Mouse (Mus musculus) neutrophil, adult 83 days (primary cell): ENCODE data around the gene Mreg. TPM values are rescaled to one million over a fixed set of nuclear protein-coding genes. Genes with fewer than 3 reads are reported as not detected.

Source experiments
- total RNA-seq, 2 experiments: library from RNA; stranded (reverse); gene quantifications; one replicate each; pipeline ENCODE4 v1.2.4; 2023

The Mreg gene
- total RNA-seq: 1 to 10 TPM; 4.1 to 6.9 TPM

DNA sequence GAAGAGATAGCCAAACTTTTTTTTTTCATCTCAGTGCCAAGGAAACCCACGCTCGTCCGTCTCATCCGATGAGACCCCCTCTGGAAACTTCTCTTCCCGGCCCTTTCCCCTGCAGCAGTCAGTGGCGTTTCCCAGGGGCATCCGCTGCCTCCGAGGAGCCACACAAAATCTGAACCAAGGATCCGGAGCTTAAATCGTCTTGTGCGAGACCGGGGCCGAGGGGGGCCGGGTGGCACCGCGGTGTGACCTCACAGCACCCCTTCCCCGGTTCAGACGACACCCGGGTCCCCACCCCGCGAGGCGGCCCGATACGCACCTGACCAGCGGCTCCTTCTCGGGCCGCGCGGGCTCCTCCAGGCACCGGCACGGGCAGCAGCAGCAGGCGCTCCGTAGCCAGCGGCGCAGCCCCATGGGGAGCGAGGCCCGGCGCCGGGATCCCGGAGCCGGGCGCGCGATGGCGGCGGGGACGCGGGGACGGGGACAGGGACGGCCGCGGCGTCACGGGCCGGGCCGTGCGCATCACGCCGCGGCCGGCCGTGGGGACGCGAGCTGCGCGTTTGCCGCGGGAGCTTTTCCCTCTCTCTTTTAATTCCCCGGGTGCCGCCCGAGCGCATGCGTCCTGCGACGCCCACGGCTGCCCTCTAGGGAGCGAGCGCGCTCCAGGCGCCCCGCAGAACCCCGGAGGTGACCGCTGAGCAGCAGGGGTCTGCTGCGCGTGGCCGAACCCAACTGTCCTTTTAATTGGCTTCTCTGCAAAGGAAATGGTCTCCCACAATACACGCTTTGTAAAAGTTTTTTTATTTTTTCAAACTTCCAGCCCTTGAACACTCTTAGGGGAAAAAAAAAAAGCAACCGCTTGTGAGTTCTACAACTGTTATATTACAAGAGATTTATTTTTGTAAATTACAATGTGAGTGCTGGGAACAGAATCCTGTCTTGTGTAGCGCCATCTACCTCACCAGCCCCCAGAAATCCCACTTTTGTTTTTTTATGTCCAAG, at the start of gene Mreg:
Gene Mreg, minus strand, starts transcription at position 607 of the 999 bp plus-strand sequence.

Other genes starting within 250 kb of the Mreg start
- 10 to 100 TPM in 1 of 2 experiments, 1 to 10 TPM in 1; 6.8 to 10.1 TPM for gene Pecr, start 72.0 kb upstream of the Mreg start, total RNA-seq
- gene Tmem169, start 72.1 kb upstream of the Mreg start, total RNA-seq: not detected
- gene Xrcc5, start 95.1 kb upstream of the Mreg start, total RNA-seq: 1 to 10 TPM; 2.7 to 3.0 TPM